Mouse (Mus musculus) embryonic fibroblast, embryonic 13.5 days (primary cell): ENCODE measurements at regions not wholly inside any gene's neighbourhood (a gene's known extent, or its start where the extent isn't known, plus 50 kb on each side); places are given as distances from the start of the nearest gene placed in this dataset.

Experiments
- H3K27ac ChIP-seq: 2 replicates; pipeline ENCODE4 v1.5.1; 2012; ENCODE audit warnings: low read length, control low read depth, inconsistent platforms; ENCODE audit not compliant: insufficient read depth
- H3K4me1 ChIP-seq: 2 replicates; pipeline ENCODE4 v1.6.1; 2011; ENCODE audit warnings: low read length; ENCODE audit not compliant: control insufficient read depth, insufficient read depth
- H3K4me3 ChIP-seq: 2 replicates; pipeline ENCODE4 v1.5.1; 2011; ENCODE audit warnings: mild to moderate bottlenecking, control low read depth, low read length; ENCODE audit not compliant: insufficient read depth
- CTCF ChIP-seq: IDR thresholded peaks from 2 replicates; pipeline ENCODE4 v1.5.1; 2011; ENCODE audit warnings: mild to moderate bottlenecking, control low read depth, low read length, moderate library complexity, borderline replicate concordance; ENCODE audit not compliant: insufficient read depth
- POLR2A ChIP-seq: IDR thresholded peaks from 2 replicates; pipeline ENCODE4 v1.6.1; 2011; ENCODE audit warnings: low read depth, mild to moderate bottlenecking, control low read depth, low read length, moderate library complexity

DNA sequence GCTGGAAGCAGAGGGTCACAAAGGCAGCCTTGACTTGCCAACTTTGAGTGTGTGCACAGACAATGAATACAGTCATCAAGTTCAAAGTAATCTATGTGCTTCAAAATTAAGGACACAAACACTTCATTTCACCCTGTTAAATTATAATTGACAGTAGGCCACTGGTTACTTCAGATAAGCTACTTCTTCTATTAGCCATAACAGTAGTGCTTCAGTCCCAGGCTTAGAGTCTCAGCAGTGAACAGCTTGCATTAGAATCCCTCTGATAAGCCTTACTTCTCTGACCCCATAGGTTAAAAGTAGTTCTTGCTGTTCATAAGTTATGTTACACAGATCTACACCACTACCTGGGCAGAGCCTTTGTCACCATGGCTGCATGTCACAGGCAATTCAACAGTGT, 63.8 kb upstream of the Ngly1 start:
- H3K4me3 ChIP-seq: no peak overlapping the region
- no peaks in the 10 kb centered on the region for H3K4me1 ChIP-seq
- no peak overlapping the region for H3K27ac ChIP-seq
- TF ChIP-seq CTCF (no peak), POLR2A (no peak)
